Mouse (Mus musculus): ENCODE results near the gene Gm26558.

Gm26558 gene

GRCm38 (mm10) chr2:70648271-70648670, 13.6 kb downstream of the Gm26558 start:
- no peak for DNase-seq (ENCODE audit: low spot score in 2 of 2)

GRCm38 (mm10) chr2:70647681-70648080, 14.2 kb downstream of the Gm26558 start:
- DNase-seq (ENCODE audit: low spot score in 2 of 2) = no peak

GRCm38 (mm10) chr2:70645266-70645780, 16.6 kb downstream of the Gm26558 start:
- no peak for DNase-seq (ENCODE audit: low spot score in 2 of 2)

GRCm38 (mm10) chr2:70642971-70643565, 18.8 kb downstream of the Gm26558 start:
- no peak for DNase-seq (ENCODE audit: low spot score in 2 of 2)

- DNase-seq (ENCODE audit: low spot score in 2 of 2) = no peak
Measured at GRCm38 (mm10) chr2:70640968-70641367, 20.9 kb downstream of the Gm26558 start.

GRCm38 (mm10) chr2:70634028-70634690, 27.7 kb downstream of the Gm26558 start:
- no peak for DNase-seq (ENCODE audit: low spot score in 2 of 2)

GRCm38 (mm10) chr2:70632412-70632811, 29.5 kb downstream of the Gm26558 start:
- DNase-seq (ENCODE audit: low spot score in 2 of 2) = no peak

- no peak for DNase-seq (ENCODE audit: low spot score in 2 of 2)
Measured at GRCm38 (mm10) chr2:70631321-70631720, 30.6 kb downstream of the Gm26558 start.

- DNase-seq (ENCODE audit: low spot score in 2 of 2) = no peak
Measured at GRCm38 (mm10) chr2:70629921-70630320, 32.0 kb downstream of the Gm26558 start.

GRCm38 (mm10) chr2:70629339-70629761, 32.6 kb downstream of the Gm26558 start:
- no peak for DNase-seq (ENCODE audit: low spot score in 2 of 2)

- DNase-seq (ENCODE audit: low spot score in 2 of 2) = no peak
Measured at GRCm38 (mm10) chr2:70628397-70628796, 33.5 kb downstream of the Gm26558 start.

GRCm38 (mm10) chr2:70625761-70626160, 36.1 kb downstream of the Gm26558 start:
- no peak for DNase-seq (ENCODE audit: low spot score in 2 of 2)

- DNase-seq (ENCODE audit: low spot score in 2 of 2) = no peak
Measured at GRCm38 (mm10) chr2:70622244-70622643, 39.7 kb downstream of the Gm26558 start.

GRCm38 (mm10) chr2:70620225-70620624, 41.7 kb downstream of the Gm26558 start:
- DNase-seq (ENCODE audit: low spot score in 2 of 2) = peak in 1 of 2 experiments; percentile 4

GRCm38 (mm10) chr2:70619232-70619835, 42.6 kb downstream of the Gm26558 start:
- no peak for DNase-seq (ENCODE audit: low spot score in 2 of 2)

- DNase-seq (ENCODE audit: low spot score in 2 of 2) = no peak
Measured at GRCm38 (mm10) chr2:70616617-70617016, 45.3 kb downstream of the Gm26558 start.

- DNase-seq (ENCODE audit: low spot score in 2 of 2) = no peak
Measured at GRCm38 (mm10) chr2:70616076-70616475, 45.8 kb downstream of the Gm26558 start.

- no peak for DNase-seq (ENCODE audit: low spot score in 2 of 2)
Measured at GRCm38 (mm10) chr2:70614745-70615351, 47.1 kb downstream of the Gm26558 start.
